Mouse (Mus musculus) liver, embryonic 14.5 days (tissue): ENCODE results near the gene Pttg1. TPM values are rescaled to one million over a fixed set of nuclear protein-coding genes. Genes with fewer than 3 reads are reported as not detected.

Experiments used
- ATAC-seq: fragments of 200-750 bp; cut with Nextera tagmentation; 2 replicates; pipeline ENCODE4 v1.8.0; 2017; ENCODE audit warnings: moderate number of reproducible peaks, mild to moderate bottlenecking, moderate library complexity; ENCODE audit not compliant: insufficient read depth
- DNase-seq, 3 experiments: peaks; one replicate each; pipeline ENCODE4 v3.0.0-alpha.2; 2012 to 2013; ENCODE audit warnings: low read depth in 3 of 3, low spot score in 3 of 3
- H3K27ac ChIP-seq: fragments of 300-500 bp; sonication (generic); 2 replicates; pipeline ENCODE4 v1.5.1; 2014; ENCODE audit warnings: moderate library complexity, mild to moderate bottlenecking, control low read depth, inconsistent platforms
- H3K27me3 ChIP-seq: fragments of 300-500 bp; sonication (generic); 2 replicates; pipeline ENCODE4 v1.6.1; 2014; ENCODE audit warnings: mild to moderate bottlenecking, low read length, moderate library complexity; ENCODE audit not compliant: control insufficient read depth, insufficient read depth
- H3K36me3 ChIP-seq: fragments of 300-500 bp; sonication (generic); replicated peaks from 2 replicates; pipeline ENCODE4 v1.6.1; 2014; ENCODE audit warnings: low read depth; ENCODE audit not compliant: control insufficient read depth, insufficient read depth
- H3K4me1 ChIP-seq, 2 experiments: fragments of 200-500 bp in 1 of 2; fragments of 300-500 bp in 1 of 2; sonication (generic) in 1 of 2; replicated peaks; 2 replicates each; pipeline ENCODE4 v1.6.1; 2012 to 2014; ENCODE audit warnings: antibody characterized with exemption in 1 of 2, inconsistent platforms in 1 of 2, low read length in 1 of 2; ENCODE audit not compliant: control insufficient read depth in 2 of 2, insufficient read depth in 2 of 2
- H3K4me2 ChIP-seq: fragments of 300-500 bp; sonication (generic); 2 replicates; pipeline ENCODE4 v1.6.1; 2014; ENCODE audit warnings: low read depth, mild to moderate bottlenecking, control low read depth, moderate library complexity
- H3K4me3 ChIP-seq, 2 experiments: fragments of 200-500 bp in 1 of 2; fragments of 300-500 bp in 1 of 2; sonication (generic) in 1 of 2; 2 replicates each; pipeline ENCODE4 v1.5.1; 2012 to 2014; ENCODE audit warnings: low read depth in 2 of 2, low read length in 2 of 2, mild to moderate bottlenecking in 2 of 2, control low read depth in 1 of 2, inconsistent platforms in 1 of 2, moderate library complexity in 1 of 2; ENCODE audit not compliant: insufficient read depth in 1 of 2
- H3K9ac ChIP-seq: fragments of 300-500 bp; sonication (generic); replicated peaks from 2 replicates; pipeline ENCODE4 v1.6.1; 2014; ENCODE audit warnings: mild to moderate bottlenecking, control low read depth, moderate library complexity
- H3K9me3 ChIP-seq: fragments of 300-500 bp; sonication (generic); 2 replicates; pipeline ENCODE4 v1.6.1; 2016; ENCODE audit warnings: low read length, mixed read lengths; ENCODE audit not compliant: control insufficient read depth
- CTCF ChIP-seq: IDR thresholded peaks from 2 replicates; pipeline ENCODE4 v1.5.1; 2016; ENCODE audit warnings: antibody characterized with exemption, low read depth, control low read depth
- EP300 ChIP-seq: IDR thresholded peaks from 2 replicates; pipeline ENCODE4 v1.6.1; 2016; ENCODE audit warnings: antibody characterized with exemption, low read depth
- WGBS: fragments of 180-500 bp; shearing (Covaris S2); extraction: QIAGEN DNeasy Blood & Tissue Kit; methylation state at CpG from one replicate; pipeline ENCODE4 v1.1.7; 2014; ENCODE audit not compliant: insufficient replicate concordance; 5-methylcytosine and 5-hydroxymethylcytosine counted together
- polyA plus RNA-seq, 2 experiments: library from polyadenylated mRNA; depleted of rRNA in 1 of 2; stranded (reverse) in 1 of 2; unstranded in 1 of 2; fragments of >200 nt; fragmentation: Nextera tagmentation in 1 of 2; extraction: Ambion mirVana in 1 of 2; gene quantifications; 2 replicates each; pipeline versions ENCODE4 v1.2.1 to v1.2.3; 2012 to 2014

The Pttg1 gene
- polyA plus RNA-seq, 2 experiments, result 35.0 to 58.2 TPM

DNA sequence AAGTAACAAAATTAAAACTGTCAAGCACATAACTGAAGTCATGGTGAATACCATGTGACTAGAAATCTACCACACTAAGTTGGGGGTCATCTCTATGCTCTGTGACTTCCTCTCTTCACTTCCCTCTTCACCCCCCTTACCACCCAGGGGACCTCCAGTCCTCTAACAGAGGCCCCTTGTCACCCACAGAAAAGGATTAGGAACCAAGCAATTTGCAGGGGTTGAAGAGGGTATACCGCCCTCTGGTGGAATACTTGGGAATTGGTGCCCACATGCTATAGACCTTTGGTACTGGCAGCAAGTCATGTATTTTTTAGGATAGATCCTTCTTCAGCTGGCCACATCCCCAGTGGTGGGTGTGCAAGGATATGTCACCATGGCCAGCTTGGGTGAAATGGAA is 14.6 kb downstream of the Pttg1 start:
- no peak for ATAC-seq
- peak; percentile 35 to 41 (median 39) for DNase-seq
- H3K9ac ChIP-seq, result no peak overlapping the region
- H3K27me3 ChIP-seq, result no peaks in the 10 kb centered on the region
- H3K4me3 ChIP-seq, result no peak overlapping the region
- TF ChIP-seq CTCF (peak; percentile 89), EP300 (no peak)
- no peaks in the 10 kb centered on the region for H3K36me3 ChIP-seq
- 0% methylated on average over 1 of the region's 1 CpGs for WGBS
- H3K27ac ChIP-seq, result no peak overlapping the region
- no peaks in the 10 kb centered on the region for H3K9me3 ChIP-seq
- H3K4me1 ChIP-seq, result no peaks in the 10 kb centered on the region
- no peak overlapping the region for H3K4me2 ChIP-seq

GRCm38 (mm10) chr11:43410291-43410690 is 15.8 kb downstream of the Pttg1 start:
- Histone ChIP-seq H3K9me3 (no peaks in the 10 kb centered on the region), H3K4me2 (no peak overlapping the region), H3K27me3 (no peaks in the 10 kb centered on the region), H3K4me3 (no peak overlapping the region), H3K27ac (no peak overlapping the region), H3K4me1 (no peaks in the 10 kb centered on the region), H3K36me3 (no peaks in the 10 kb centered on the region), H3K9ac (no peak overlapping the region)
- 64% methylated on average over 7 of the region's 7 CpGs for WGBS
- TF ChIP-seq CTCF, result no peak
- no peak for TF ChIP-seq EP300
- no peak for ATAC-seq
- DNase-seq, result no peak

- TF ChIP-seq EP300 (no peak), CTCF (no peak)
- Histone ChIP-seq H3K4me1 (no peaks in the 10 kb centered on the region), H3K9ac (no peak overlapping the region), H3K27me3 (no peaks in the 10 kb centered on the region), H3K4me2 (no peak overlapping the region), H3K9me3 (no peaks in the 10 kb centered on the region), H3K4me3 (no peak overlapping the region), H3K36me3 (no peaks in the 10 kb centered on the region), H3K27ac (no peak overlapping the region)
- WGBS, result 40% methylated on average over 2 of the region's 2 CpGs
- DNase-seq (no peak), ATAC-seq (no peak)
These were observed 17.2 kb downstream of the Pttg1 start for GRCm38 (mm10) chr11:43408888-43409287.

- H3K4me3 ChIP-seq, result no peak overlapping the region
- 72% methylated on average over 15 of the region's 15 CpGs for WGBS
- no peaks in the 10 kb centered on the region for H3K27me3 ChIP-seq
- no peaks in the 10 kb centered on the region for H3K36me3 ChIP-seq
- no peaks in the 10 kb centered on the region for H3K4me1 ChIP-seq
- no peak overlapping the region for H3K27ac ChIP-seq
- no peak overlapping the region for H3K9ac ChIP-seq
- H3K9me3 ChIP-seq, result no peaks in the 10 kb centered on the region
- DNase-seq, result no peak
- H3K4me2 ChIP-seq, result no peak overlapping the region
- no peak for ATAC-seq
- TF ChIP-seq EP300 (no peak), CTCF (no peak)
These were observed 21.8 kb downstream of the Pttg1 start for GRCm38 (mm10) chr11:43404150-43404807.

- Histone ChIP-seq H3K4me3 (no peak overlapping the region), H3K36me3 (no peaks in the 10 kb centered on the region), H3K9ac (no peak overlapping the region), H3K9me3 (no peaks in the 10 kb centered on the region), H3K27ac (no peak overlapping the region), H3K4me2 (no peak overlapping the region), H3K4me1 (no peaks in the 10 kb centered on the region), H3K27me3 (no peaks in the 10 kb centered on the region)
- 64% methylated on average over 1 of the region's 1 CpGs for WGBS
- no peak for ATAC-seq
- TF ChIP-seq EP300 (no peak), CTCF (no peak)
- no peak for DNase-seq
These were observed 25.9 kb downstream of the Pttg1 start for GRCm38 (mm10) chr11:43400131-43400530.
